Mouse (Mus musculus) olfactory bulb, adult 2 months (tissue): ENCODE results near the gene Map1lc3a.

Experiments used
- CTCF ChIP-seq: fragments of 200-500 bp; IDR thresholded peaks from 2 replicates; pipeline ENCODE4 v1.5.1; 2012; ENCODE audit warnings: low read depth, mild to moderate bottlenecking, low read length, moderate library complexity; ENCODE audit not compliant: insufficient read depth
- POLR2A ChIP-seq: fragments of 200-500 bp; IDR thresholded peaks from 2 replicates; pipeline ENCODE4 v1.6.1; 2012; ENCODE audit warnings: mild to moderate bottlenecking, low read depth, low read length, moderate library complexity; ENCODE audit not compliant: insufficient read depth

- TF ChIP-seq POLR2A (no peak), CTCF (no peak)
These were observed 49.9 kb downstream of the Map1lc3a start for GRCm38 (mm10) chr2:155326001-155326400.
